Mouse (Mus musculus) liver, adult 2 months (tissue): ENCODE results near the gene Lsm12.

Experiments used
- CTCF ChIP-seq: fragments of 200-500 bp; IDR thresholded peaks from 2 replicates; pipeline ENCODE4 v1.5.1; 2011; ENCODE audit warnings: low read depth, low read length, control low read depth
- POLR2A ChIP-seq: fragments of 200-500 bp; IDR thresholded peaks from 2 replicates; pipeline ENCODE4 v1.6.1; 2011; ENCODE audit warnings: low read length, control low read depth; ENCODE audit not compliant: insufficient read depth; ENCODE audit errors: extremely low read depth

GRCm38 (mm10) chr11:102167539-102167938 lies 17.6 kb downstream of the Lsm12 start:
- TF ChIP-seq CTCF: no peak
- TF ChIP-seq POLR2A: no peak
